Mouse (Mus musculus): Measurements from ENCODE around the gene Fam192a.

Gene Fam192a

DNA sequence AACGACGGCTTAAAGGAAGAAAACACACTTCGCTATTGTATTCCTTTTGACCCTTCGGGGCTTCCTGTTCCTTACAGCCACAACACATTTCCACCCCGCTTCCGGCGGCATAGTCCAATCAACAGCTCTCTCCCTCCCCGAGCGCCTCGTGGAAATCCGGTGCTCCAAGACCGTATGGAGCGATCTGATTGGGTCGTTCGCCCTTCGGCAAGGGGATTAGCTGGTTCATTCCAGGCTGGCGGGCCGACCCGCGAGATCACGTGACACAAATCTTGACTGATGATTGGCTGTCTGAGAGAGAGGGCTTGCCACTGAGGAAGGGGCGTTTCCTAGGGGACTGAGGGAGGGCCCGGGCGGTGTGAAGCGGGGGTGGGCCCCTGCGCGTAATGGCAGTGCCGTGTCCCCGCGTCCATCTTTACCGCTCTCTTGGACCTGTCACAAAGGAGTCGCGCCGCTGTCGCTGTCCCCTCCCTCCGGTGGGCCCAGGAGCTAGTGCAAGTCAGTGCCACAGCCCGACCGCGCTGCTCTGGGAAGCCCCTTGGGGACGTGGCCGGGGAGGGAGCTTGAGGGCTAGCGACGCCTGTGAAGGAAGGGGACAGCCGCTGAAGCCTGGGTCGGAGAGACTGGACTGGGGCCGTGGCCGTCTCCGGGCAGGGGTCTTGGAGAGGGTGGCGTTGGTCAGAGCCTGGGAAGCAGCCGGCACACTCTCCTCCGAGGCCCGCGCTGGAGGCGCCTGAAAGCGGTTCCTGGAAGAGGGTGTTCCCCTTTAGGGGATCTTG lies at the start of gene Fam192a, which contains the start of gene Rspry1:
Gene Fam192a, minus strand, starts transcription at position 391 of the 779 bp plus-strand sequence.
Gene Rspry1, plus strand, starts transcription at position 331 of the 779 bp plus-strand sequence.
- DNase-seq = peak; percentile 100

DNA sequence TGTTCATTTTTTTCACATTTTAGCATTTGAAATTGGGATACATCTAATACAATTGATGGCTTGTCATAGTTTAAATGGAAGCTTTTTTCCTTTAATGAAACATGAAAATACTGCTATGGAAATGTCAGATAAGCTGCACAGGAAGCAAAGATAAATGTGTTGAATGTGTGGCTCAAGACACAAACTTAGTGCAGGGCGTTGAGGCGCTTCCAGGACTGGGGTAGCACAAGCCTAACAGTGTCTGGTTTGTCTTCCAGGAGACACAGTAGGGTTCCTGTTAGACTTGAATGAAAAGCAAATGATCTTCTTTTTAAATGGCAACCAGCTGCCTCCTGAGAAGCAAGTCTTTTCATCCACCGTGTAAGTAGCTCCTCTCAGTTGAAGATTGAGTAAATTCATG lies 47.7 kb upstream of the Fam192a start:
- DNase-seq = no peak

DNA sequence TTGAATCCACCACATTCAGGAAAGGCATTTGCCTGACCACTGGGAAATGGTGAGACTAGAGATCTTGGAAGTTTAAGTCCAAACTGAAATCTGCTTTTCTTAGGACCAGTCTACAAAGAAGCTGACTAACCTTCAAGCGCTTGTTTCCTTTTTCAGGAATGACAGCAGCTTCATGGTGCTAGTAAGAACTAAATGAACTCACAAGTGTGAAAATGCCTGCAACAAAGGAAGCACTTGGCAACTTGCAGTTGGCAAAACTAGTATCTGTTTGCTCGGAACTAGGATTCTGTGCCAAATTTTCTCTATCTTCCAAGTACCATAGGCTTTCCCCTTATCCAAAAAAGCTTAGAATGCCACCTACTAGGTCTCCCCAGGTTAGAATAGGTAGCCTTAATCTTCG lies 44.4 kb upstream of the Fam192a start:
- no peak for DNase-seq

DNA sequence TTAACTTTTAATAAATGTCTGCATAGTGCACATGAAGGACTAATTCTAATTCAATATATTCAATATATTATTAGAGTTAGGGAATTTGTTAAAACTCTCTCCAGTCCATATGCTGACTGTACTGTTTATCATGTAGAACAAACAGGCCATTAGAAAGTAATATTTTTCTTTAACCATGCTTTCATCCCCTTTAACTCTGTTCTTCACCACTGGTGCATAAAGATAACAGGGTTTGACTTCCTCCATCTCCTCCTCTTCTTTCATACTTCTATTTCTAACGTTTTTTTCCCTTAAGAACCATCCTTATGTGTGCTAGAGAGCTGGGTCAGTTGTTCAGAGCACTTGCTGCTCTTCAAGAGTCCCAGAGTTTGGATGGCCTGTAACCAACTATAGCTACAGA lies 43.4 kb upstream of the Fam192a start:
- no peak for DNase-seq

- DNase-seq = no peak
These were observed 40.1 kb upstream of the Fam192a start for GRCm38 (mm10) chr8:94641938-94642337.

- no peak for DNase-seq
These were observed 39.4 kb upstream of the Fam192a start for GRCm38 (mm10) chr8:94641183-94641582.

GRCm38 (mm10) chr8:94634211-94634610 lies 32.4 kb upstream of the Fam192a start:
- DNase-seq = no peak

DNA sequence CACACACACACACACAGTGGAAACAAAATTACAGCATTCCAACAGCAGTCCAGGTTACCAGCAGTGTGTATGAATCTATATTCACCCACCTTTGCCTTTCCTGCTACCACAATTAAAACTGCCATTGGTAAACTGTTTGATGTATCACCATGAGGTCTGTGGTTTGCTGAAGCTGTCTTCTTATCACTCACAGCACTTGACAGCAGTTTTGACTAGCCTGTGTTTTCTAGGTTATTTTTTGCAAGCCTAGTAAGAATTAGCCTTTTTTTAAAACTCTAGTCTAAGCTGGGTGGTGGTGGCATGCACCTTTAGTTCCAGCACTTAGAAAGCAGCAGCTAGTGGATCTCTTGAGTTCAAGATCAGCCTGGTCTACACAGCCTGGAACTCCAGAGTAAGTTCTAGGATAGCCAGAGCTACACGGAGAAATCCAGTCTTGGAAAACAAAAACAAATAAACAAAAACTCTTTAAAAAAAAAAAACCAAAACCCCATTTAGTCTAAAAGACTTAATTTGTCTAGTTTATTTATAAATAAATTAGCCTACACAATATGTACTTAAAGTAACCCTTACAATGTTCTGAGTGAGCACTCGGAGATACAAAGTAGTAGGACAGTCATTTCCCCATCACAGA lies 31.9 kb upstream of the Fam192a start:
- DNase-seq = no peak

GRCm38 (mm10) chr8:94624885-94625284 lies 23.1 kb upstream of the Fam192a start:
- no peak for DNase-seq

DNA sequence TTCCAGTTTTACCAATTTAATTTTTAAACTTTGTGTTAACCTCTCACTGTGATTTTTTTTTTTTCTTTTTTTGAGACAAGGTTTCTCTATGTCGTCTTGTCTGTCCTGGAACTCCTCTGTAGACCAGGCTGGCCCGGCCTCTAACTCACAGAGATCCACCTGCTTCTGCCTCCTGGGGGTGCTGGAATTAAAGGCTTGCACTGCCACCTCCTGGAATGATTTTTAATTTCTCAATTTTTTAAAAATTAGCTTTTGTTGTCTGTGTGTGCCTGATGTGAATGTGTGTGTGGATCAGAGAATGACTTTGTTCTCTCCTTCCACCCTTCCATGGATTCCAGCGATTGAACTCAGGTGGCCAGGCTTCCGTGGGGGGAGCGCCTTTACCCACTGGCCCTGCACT lies 5.3 kb upstream of the Fam192a start:
- DNase-seq = no peak

DNA sequence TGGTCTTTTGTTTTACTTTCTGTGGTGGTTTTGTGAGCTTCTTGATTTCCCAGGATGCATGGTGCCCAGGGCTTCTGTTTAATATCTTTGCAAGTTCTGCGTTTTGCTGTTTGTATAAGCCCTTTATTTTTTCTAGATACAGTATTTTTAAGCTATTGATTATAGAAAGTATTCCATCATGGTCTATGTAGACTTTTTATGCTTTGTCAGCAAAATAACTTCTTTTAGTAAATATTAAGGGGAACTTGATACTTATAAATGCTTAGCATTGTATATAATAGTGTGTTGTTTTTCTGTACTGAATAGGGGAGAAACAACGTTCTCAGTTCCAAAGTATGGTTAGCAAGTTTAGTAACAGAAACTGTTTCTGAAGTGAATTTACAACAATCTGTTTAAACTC lies 2.2 kb upstream of the Fam192a start:
- no peak for DNase-seq

DNA sequence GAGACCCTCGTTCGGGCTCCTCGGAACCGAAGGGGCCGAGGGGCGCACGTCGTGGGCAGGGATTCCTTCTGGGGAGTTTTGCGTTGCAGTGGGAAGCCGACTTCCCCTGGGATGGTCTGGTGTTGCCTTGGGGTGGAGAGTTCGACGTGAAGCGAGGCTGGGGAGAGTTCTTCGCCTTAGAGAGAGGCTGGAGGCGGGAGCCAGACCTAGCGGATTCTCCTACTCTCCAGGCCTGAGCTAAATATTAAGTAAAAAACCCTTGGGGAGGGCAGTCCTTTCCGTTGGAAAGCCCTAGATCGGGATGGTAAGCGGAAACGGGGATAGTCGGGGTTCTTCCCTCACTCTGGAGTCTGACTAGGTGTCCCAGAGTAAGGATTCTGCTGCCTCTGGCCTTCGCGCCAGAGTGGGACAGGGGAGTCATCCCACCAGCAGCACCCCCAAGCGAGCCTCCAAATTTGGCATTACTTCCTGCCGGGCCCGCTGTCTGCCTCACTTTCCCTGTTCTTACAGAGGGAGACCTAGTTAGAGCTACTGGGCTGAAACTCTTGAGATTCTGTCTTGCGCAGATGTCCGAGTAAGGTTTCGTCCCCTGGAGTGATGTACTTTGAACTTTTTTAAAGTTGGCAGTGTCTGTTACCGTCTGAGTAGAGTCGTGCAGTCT lies 804 bp upstream of the Fam192a start:
- peak; percentile 24 for DNase-seq

DNA sequence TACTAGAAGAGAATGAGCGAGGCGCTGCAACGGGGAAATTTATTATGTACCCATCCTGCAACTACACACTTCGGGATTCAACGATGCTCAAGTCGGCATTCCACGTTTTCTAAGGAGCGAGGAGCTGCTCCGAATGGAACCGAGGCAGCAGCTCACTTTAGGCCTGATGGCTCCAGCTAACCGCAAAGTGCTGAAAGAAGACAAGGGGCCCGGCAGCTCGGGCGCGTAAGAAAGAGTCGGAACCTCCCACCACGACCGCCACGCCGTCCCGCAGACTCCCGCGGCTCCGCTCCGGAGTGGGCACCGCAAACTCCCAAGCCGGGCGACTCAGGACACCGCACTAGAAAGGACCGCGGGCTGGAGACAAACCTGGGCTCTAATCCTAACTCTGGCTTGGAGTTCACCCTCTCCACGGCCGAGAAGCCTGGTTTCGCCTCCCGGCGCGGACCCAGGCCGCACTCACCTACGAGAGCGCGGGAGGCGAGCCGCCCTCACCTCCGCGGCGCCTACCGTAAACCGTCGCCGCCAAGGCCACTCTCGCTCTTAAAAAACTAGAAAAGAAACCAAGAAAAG lies 677 bp downstream of the Fam192a start:
- DNase-seq = peak; percentile 12

GRCm38 (mm10) chr8:94600478-94600877 lies 1.3 kb downstream of the Fam192a start:
- no peak for DNase-seq

GRCm38 (mm10) chr8:94594211-94594610 lies 7.6 kb downstream of the Fam192a start:
- no peak for DNase-seq

DNA sequence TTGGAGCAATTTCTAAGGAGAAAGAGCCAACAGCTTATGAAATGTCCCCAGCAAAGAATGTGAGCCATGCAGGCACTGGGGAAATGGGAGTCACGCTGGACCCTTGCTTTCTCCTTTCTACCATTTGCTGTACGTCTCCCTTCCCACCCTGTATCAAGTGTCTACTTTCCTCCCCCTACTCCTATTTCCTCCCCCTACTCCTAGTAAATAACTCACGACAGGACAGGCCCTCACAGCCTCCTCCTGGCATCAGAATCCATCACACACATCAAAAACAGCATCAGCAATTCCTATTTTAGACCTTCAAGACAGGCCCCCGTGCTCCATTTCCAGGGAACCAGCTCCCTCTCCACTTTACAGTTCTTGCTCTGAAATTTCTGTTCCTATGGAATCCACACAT lies 10.1 kb downstream of the Fam192a start:
- DNase-seq = no peak

DNA sequence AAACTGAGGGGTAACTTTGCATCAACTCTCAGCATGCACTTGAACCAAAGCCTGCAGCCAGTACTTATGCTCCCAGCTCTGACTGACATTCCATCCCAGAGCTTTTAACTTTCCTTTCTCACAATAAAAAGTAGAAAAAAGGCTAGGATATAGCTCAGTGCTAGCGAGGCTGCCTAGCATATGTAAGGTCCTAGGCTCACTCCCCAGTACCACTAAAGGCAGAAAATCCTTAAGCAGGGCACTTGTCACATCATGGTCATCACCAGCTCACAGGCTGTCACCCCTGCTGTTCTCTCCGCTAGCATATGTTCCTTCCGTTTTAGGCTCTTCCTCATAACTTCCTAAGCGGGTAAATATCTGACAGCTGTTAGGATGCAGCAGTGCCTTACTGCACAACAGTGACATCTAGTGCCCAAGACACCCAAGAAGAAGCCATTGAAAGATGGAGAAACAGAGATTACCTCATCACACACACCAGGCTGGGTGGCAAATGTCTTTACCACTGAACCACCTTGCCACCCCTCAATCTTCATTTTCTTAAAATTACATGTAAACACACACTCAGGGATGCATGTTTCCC lies 17.5 kb downstream of the Fam192a start:
- DNase-seq = peak; percentile 37

- DNase-seq = no peak
These were observed 19.2 kb downstream of the Fam192a start for GRCm38 (mm10) chr8:94582569-94582968.

- DNase-seq = no peak
These were observed 19.8 kb downstream of the Fam192a start for GRCm38 (mm10) chr8:94581820-94582483.

DNA sequence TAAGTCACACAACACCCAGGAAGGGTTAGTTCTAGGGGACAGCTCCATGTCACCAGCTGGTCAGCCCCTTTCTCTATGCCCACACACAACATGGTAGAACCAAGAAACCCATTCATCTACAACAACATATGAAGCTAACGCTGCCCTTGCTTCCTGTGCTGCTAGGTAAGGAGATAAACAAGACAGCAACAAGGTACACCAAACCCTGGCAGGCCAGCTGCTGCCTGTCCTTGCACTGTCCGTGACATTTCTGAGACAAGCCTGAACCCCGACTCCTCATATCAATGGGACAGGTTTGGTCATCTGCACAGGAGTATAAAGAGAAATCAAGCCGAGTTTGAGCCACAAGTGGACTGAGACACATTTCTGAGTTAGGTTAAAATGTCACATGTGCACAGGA lies 26.6 kb downstream of the Fam192a start:
- DNase-seq = no peak

- no peak for DNase-seq
These were observed 27.5 kb downstream of the Fam192a start for GRCm38 (mm10) chr8:94574159-94574907.

- no peak for DNase-seq
These were observed 29.9 kb downstream of the Fam192a start for GRCm38 (mm10) chr8:94571896-94572295.
